Mouse (Mus musculus): Measurements from ENCODE around the gene Slc36a1. TPM values are rescaled to one million over a fixed set of nuclear protein-coding genes. Genes with fewer than 3 reads are reported as not detected.

Slc36a1 gene
- polyA plus RNA-seq, 1 experiment: 19.4 TPM

GRCm38 (mm10) chr11:55204602-55205001 lies 452 bp downstream of the Slc36a1 start:
- no peak for TF ChIP-seq CTCF (IDR thresholded peaks at IDR 0.05; ENCODE audit: insufficient read depth, low read length)
- no peak for TF ChIP-seq POLR2A (IDR thresholded peaks at IDR 0.05; ENCODE audit: borderline replicate concordance, extremely low read depth, low read depth, low read length)

GRCm38 (mm10) chr11:55208001-55208690 lies 4.0 kb downstream of the Slc36a1 start:
- no peak for TF ChIP-seq CTCF (IDR thresholded peaks at IDR 0.05; ENCODE audit: insufficient read depth, low read length)
- no peak for TF ChIP-seq POLR2A (IDR thresholded peaks at IDR 0.05; ENCODE audit: borderline replicate concordance, extremely low read depth, low read depth, low read length)
- H3K4me3 ChIP-seq (replicated peaks; ENCODE audit: extremely low read depth, low read depth, low read length): no peak overlapping the region
- H3K4me1 ChIP-seq (ENCODE audit: control insufficient read depth, insufficient read depth, low read length): no peaks in the 10 kb centered on the region; the same call in 1 of the 2 replicates
- DNase-seq: no peak
- 57% methylated on average over 6 of the region's 6 CpGs for WGBS

More at GRCm38 (mm10) chr11:55204602-55205001, 452 bp downstream of the Slc36a1 start:
- DNase-seq: peak; percentile 42
- Histone ChIP-seq H3K4me1 (ENCODE audit: control insufficient read depth, insufficient read depth, low read length) (no peaks in the 10 kb centered on the region; the same call in 1 of the 2 replicates), H3K4me3 (replicated peaks; ENCODE audit: extremely low read depth, low read depth, low read length) (peak overlapping the region; percentile 93)
- whole genome bisulfite sequencing: under 1% methylated on average over 17 of the region's 17 CpGs

GRCm38 (mm10) chr11:55209032-55209431 lies 4.9 kb downstream of the Slc36a1 start:
- H3K4me3 ChIP-seq (replicated peaks; ENCODE audit: extremely low read depth, low read depth, low read length): no peak overlapping the region
- H3K4me1 ChIP-seq (ENCODE audit: control insufficient read depth, insufficient read depth, low read length): no peaks in the 10 kb centered on the region; the same call in 1 of the 2 replicates
- TF ChIP-seq CTCF (IDR thresholded peaks at IDR 0.05; ENCODE audit: insufficient read depth, low read length): no peak
- TF ChIP-seq POLR2A (IDR thresholded peaks at IDR 0.05; ENCODE audit: borderline replicate concordance, extremely low read depth, low read depth, low read length): no peak
- 73% methylated on average over 2 of the region's 2 CpGs for WGBS
- no peak for DNase-seq

GRCm38 (mm10) chr11:55209626-55210353 lies 5.6 kb downstream of the Slc36a1 start:
- TF ChIP-seq CTCF (IDR thresholded peaks at IDR 0.05; ENCODE audit: insufficient read depth, low read length): no peak
- no peak for TF ChIP-seq POLR2A (IDR thresholded peaks at IDR 0.05; ENCODE audit: borderline replicate concordance, extremely low read depth, low read depth, low read length)
- Histone ChIP-seq H3K4me1 (ENCODE audit: control insufficient read depth, insufficient read depth, low read length) (peaks cover 3% of the 10 kb centered on the region; the same call in 1 of the 2 replicates), H3K4me3 (replicated peaks; ENCODE audit: extremely low read depth, low read depth, low read length) (no peak overlapping the region)
- WGBS: 59% methylated on average over 6 of the region's 6 CpGs
- DNase-seq: no peak

- no peak for TF ChIP-seq CTCF (IDR thresholded peaks at IDR 0.05; ENCODE audit: insufficient read depth, low read length)
- TF ChIP-seq POLR2A (IDR thresholded peaks at IDR 0.05; ENCODE audit: borderline replicate concordance, extremely low read depth, low read depth, low read length): no peak
- 89% methylated on average over 4 of the region's 4 CpGs for WGBS
- no peak overlapping the region for H3K4me3 ChIP-seq (replicated peaks; ENCODE audit: extremely low read depth, low read depth, low read length)
- peaks cover 6% of the 10 kb centered on the region; the same call in 1 of the 2 replicates for H3K4me1 ChIP-seq (ENCODE audit: control insufficient read depth, insufficient read depth, low read length)
- no peak for DNase-seq
Observed at GRCm38 (mm10) chr11:55213518-55213917, 9.4 kb downstream of the Slc36a1 start.

- WGBS: 52% methylated on average over 5 of the region's 5 CpGs
- TF ChIP-seq POLR2A (IDR thresholded peaks at IDR 0.05; ENCODE audit: borderline replicate concordance, extremely low read depth, low read depth, low read length) (no peak), CTCF (IDR thresholded peaks at IDR 0.05; ENCODE audit: insufficient read depth, low read length) (no peak)
- H3K4me1 ChIP-seq (ENCODE audit: control insufficient read depth, insufficient read depth, low read length): peaks cover 6% of the 10 kb centered on the region; the same call in 1 of the 2 replicates
- no peak for DNase-seq
- H3K4me3 ChIP-seq (replicated peaks; ENCODE audit: extremely low read depth, low read depth, low read length): no peak overlapping the region
Observed at GRCm38 (mm10) chr11:55214161-55214560, 10.0 kb downstream of the Slc36a1 start.

GRCm38 (mm10) chr11:55214978-55215377 lies 10.8 kb downstream of the Slc36a1 start:
- TF ChIP-seq POLR2A (IDR thresholded peaks at IDR 0.05; ENCODE audit: borderline replicate concordance, extremely low read depth, low read depth, low read length) (no peak), CTCF (IDR thresholded peaks at IDR 0.05; ENCODE audit: insufficient read depth, low read length) (no peak)
- H3K4me1 ChIP-seq (ENCODE audit: control insufficient read depth, insufficient read depth, low read length): peaks cover 6% of the 10 kb centered on the region; the same call in 1 of the 2 replicates
- WGBS: 48% methylated on average over 3 of the region's 3 CpGs
- no peak overlapping the region for H3K4me3 ChIP-seq (replicated peaks; ENCODE audit: extremely low read depth, low read depth, low read length)
- DNase-seq: no peak

GRCm38 (mm10) chr11:55216061-55216460 lies 11.9 kb downstream of the Slc36a1 start:
- WGBS: 78% methylated on average over 4 of the region's 4 CpGs
- TF ChIP-seq CTCF (IDR thresholded peaks at IDR 0.05; ENCODE audit: insufficient read depth, low read length): no peak
- TF ChIP-seq POLR2A (IDR thresholded peaks at IDR 0.05; ENCODE audit: borderline replicate concordance, extremely low read depth, low read depth, low read length): no peak
- no peak overlapping the region for H3K4me3 ChIP-seq (replicated peaks; ENCODE audit: extremely low read depth, low read depth, low read length)

GRCm38 (mm10) chr11:55216830-55217229 lies 12.7 kb downstream of the Slc36a1 start:
- Histone ChIP-seq H3K4me1 (ENCODE audit: control insufficient read depth, insufficient read depth, low read length) (peaks cover 6% of the 10 kb centered on the region; the same call in 1 of the 2 replicates), H3K4me3 (replicated peaks; ENCODE audit: extremely low read depth, low read depth, low read length) (no peak overlapping the region)
- 74% methylated on average over 13 of the region's 13 CpGs for WGBS
- no peak for TF ChIP-seq POLR2A (IDR thresholded peaks at IDR 0.05; ENCODE audit: borderline replicate concordance, extremely low read depth, low read depth, low read length)
- no peak for TF ChIP-seq CTCF (IDR thresholded peaks at IDR 0.05; ENCODE audit: insufficient read depth, low read length)
- DNase-seq: no peak

More at GRCm38 (mm10) chr11:55216061-55216460, 11.9 kb downstream of the Slc36a1 start:
- H3K4me1 ChIP-seq (ENCODE audit: control insufficient read depth, insufficient read depth, low read length): peaks cover 6% of the 10 kb centered on the region; the same call in 1 of the 2 replicates
- no peak for DNase-seq

Data from lung, adult 2 months (tissue).